Mouse (Mus musculus) intestine, embryonic 14.5 days (tissue): ENCODE measurements at regions not wholly inside any gene's neighbourhood (a gene's known extent, or its start where the extent isn't known, plus 50 kb on each side); places are given as distances from the start of the nearest gene placed in this dataset.

Experiments
- ATAC-seq: fragments of 200-750 bp; cut with Nextera tagmentation; replicated peaks from 2 replicates; pipeline ENCODE4 v1.8.0; 2017; ENCODE audit warnings: low read depth, moderate number of reproducible peaks, moderate TSS enrichment, moderate library complexity; ENCODE audit not compliant: low FRiP score, low TSS enrichment
- DNase-seq: peaks from one replicate; pipeline ENCODE4 v3.0.0-alpha.2; 2018; ENCODE audit warnings: low spot score
- H3K27ac ChIP-seq: fragments of 300-500 bp; sonication (generic); 2 replicates; pipeline ENCODE4 v1.5.1; 2014; ENCODE audit warnings: low read depth, mild to moderate bottlenecking, control low read depth
- H3K27me3 ChIP-seq: fragments of 300-500 bp; sonication (generic); replicated peaks from 2 replicates; pipeline ENCODE4 v1.6.1; 2014; ENCODE audit warnings: low read length, control low read depth; ENCODE audit not compliant: control insufficient read depth, insufficient read depth
- H3K36me3 ChIP-seq: fragments of 300-500 bp; sonication (generic); 2 replicates; pipeline ENCODE4 v1.6.1; 2014; ENCODE audit warnings: low read length, control low read depth; ENCODE audit not compliant: control insufficient read depth, insufficient read depth
- H3K4me1 ChIP-seq: fragments of 300-500 bp; sonication (generic); replicated peaks from 2 replicates; pipeline ENCODE4 v1.6.1; 2014; ENCODE audit warnings: low read length, control low read depth, mixed read lengths; ENCODE audit not compliant: control insufficient read depth, insufficient read depth
- H3K4me2 ChIP-seq: fragments of 300-500 bp; sonication (generic); 2 replicates; pipeline ENCODE4 v1.6.1; 2014; ENCODE audit warnings: low read length
- H3K4me3 ChIP-seq: fragments of 300-500 bp; sonication (generic); 2 replicates; pipeline ENCODE4 v1.5.1; 2014; ENCODE audit warnings: low read depth, low read length, control low read depth, mixed read lengths
- H3K9ac ChIP-seq: fragments of 300-500 bp; sonication (generic); 2 replicates; pipeline ENCODE4 v1.6.1; 2014; ENCODE audit warnings: mild to moderate bottlenecking, low read length
- H3K9me3 ChIP-seq: fragments of 300-500 bp; sonication (generic); 2 replicates; pipeline ENCODE4 v1.6.1; 2016; ENCODE audit warnings: low read length, control low read depth; ENCODE audit not compliant: control insufficient read depth
- WGBS: fragments of 180-500 bp; shearing (Covaris S2); extraction: QIAGEN DNeasy Blood & Tissue Kit; methylation state at CpG from one replicate; pipeline ENCODE4 v1.1.7; 2014; 5-methylcytosine and 5-hydroxymethylcytosine counted together

- no peak overlapping the region for H3K9ac ChIP-seq
- no peaks in the 10 kb centered on the region for H3K9me3 ChIP-seq
- no peak overlapping the region for H3K27ac ChIP-seq
- peaks cover 25% of the 10 kb centered on the region for H3K4me1 ChIP-seq
- ATAC-seq = 0 out of 2 replicates have a peak, but pooled peaks have one; percentile 15
- no peaks in the 10 kb centered on the region for H3K27me3 ChIP-seq
- WGBS = 30% methylated on average over 6 of the region's 6 CpGs
- H3K36me3 ChIP-seq = no peaks in the 10 kb centered on the region
- H3K4me3 ChIP-seq = no peak overlapping the region
- no peak for DNase-seq
- H3K4me2 ChIP-seq = no peak overlapping the region
Observed at GRCm38 (mm10) chr14:76791811-76792571, 235.3 kb upstream of the Serp2 start.

GRCm38 (mm10) chr14:76789376-76789775 is 232.7 kb upstream of the Serp2 start:
- DNase-seq (no peak), ATAC-seq (no peak)
- no peaks in the 10 kb centered on the region for H3K27me3 ChIP-seq
- H3K9me3 ChIP-seq = no peaks in the 10 kb centered on the region
- H3K36me3 ChIP-seq = no peaks in the 10 kb centered on the region
- 62% methylated on average over 7 of the region's 7 CpGs for WGBS
- H3K4me1 ChIP-seq = peaks cover 25% of the 10 kb centered on the region
- no peak overlapping the region for H3K4me2 ChIP-seq
- H3K4me3 ChIP-seq = no peak overlapping the region
- no peak overlapping the region for H3K9ac ChIP-seq
- H3K27ac ChIP-seq = no peak overlapping the region

- ATAC-seq (no peak), DNase-seq (no peak)
- H3K27me3 ChIP-seq = no peaks in the 10 kb centered on the region
- H3K9ac ChIP-seq = no peak overlapping the region
- H3K9me3 ChIP-seq = no peaks in the 10 kb centered on the region
- no peaks in the 10 kb centered on the region for H3K36me3 ChIP-seq
- no peak overlapping the region for H3K4me2 ChIP-seq
- H3K4me3 ChIP-seq = no peak overlapping the region
- WGBS = 79% methylated on average over 6 of the region's 6 CpGs
- H3K27ac ChIP-seq = no peak overlapping the region
- H3K4me1 ChIP-seq = peaks cover 22% of the 10 kb centered on the region
Observed at GRCm38 (mm10) chr14:76787601-76788000, 230.9 kb upstream of the Serp2 start.

- no peak overlapping the region for H3K9ac ChIP-seq
- H3K36me3 ChIP-seq = no peaks in the 10 kb centered on the region
- ATAC-seq (0 out of 2 replicates have a peak, but pooled peaks have one; percentile 23), DNase-seq (no peak)
- H3K4me3 ChIP-seq = no peak overlapping the region
- H3K27ac ChIP-seq = no peak overlapping the region
- no peaks in the 10 kb centered on the region for H3K9me3 ChIP-seq
- WGBS = 71% methylated on average over 4 of the region's 4 CpGs
- no peaks in the 10 kb centered on the region for H3K27me3 ChIP-seq
- peaks cover 8% of the 10 kb centered on the region; the same call in 1 of the 2 replicates for H3K4me1 ChIP-seq
- H3K4me2 ChIP-seq = no peak overlapping the region
Observed at GRCm38 (mm10) chr14:76786214-76786613, 229.5 kb upstream of the Serp2 start.

- H3K4me1 ChIP-seq = peaks cover 6% of the 10 kb centered on the region
- H3K27me3 ChIP-seq = no peaks in the 10 kb centered on the region
- no peak overlapping the region for H3K9ac ChIP-seq
- no peak overlapping the region for H3K4me3 ChIP-seq
- H3K9me3 ChIP-seq = no peaks in the 10 kb centered on the region
- DNase-seq (no peak), ATAC-seq (no peak)
- WGBS = 40% methylated on average over 3 of the region's 3 CpGs
- H3K36me3 ChIP-seq = no peaks in the 10 kb centered on the region
- no peak overlapping the region for H3K27ac ChIP-seq
- no peak overlapping the region for H3K4me2 ChIP-seq
Observed at GRCm38 (mm10) chr14:76781524-76781880, 224.8 kb upstream of the Serp2 start.

- Histone ChIP-seq H3K36me3 (no peaks in the 10 kb centered on the region), H3K27ac (no peak overlapping the region), H3K9me3 (no peaks in the 10 kb centered on the region), H3K27me3 (no peaks in the 10 kb centered on the region), H3K9ac (no peak overlapping the region), H3K4me2 (no peak overlapping the region), H3K4me1 (peaks cover 6% of the 10 kb centered on the region), H3K4me3 (no peak overlapping the region)
- 54% methylated on average over 14 of the region's 14 CpGs for WGBS
- ATAC-seq (no peak), DNase-seq (no peak)
Observed at GRCm38 (mm10) chr14:76780572-76781523, 224.2 kb upstream of the Serp2 start.

- ATAC-seq (no peak), DNase-seq (no peak)
- Histone ChIP-seq H3K4me2 (no peak overlapping the region), H3K4me3 (no peak overlapping the region), H3K4me1 (peaks cover 6% of the 10 kb centered on the region), H3K36me3 (no peaks in the 10 kb centered on the region), H3K27me3 (no peaks in the 10 kb centered on the region), H3K27ac (no peak overlapping the region), H3K9me3 (no peaks in the 10 kb centered on the region), H3K9ac (no peak overlapping the region)
- WGBS = 41% methylated on average over 9 of the region's 9 CpGs
Observed at GRCm38 (mm10) chr14:76778541-76779399, 222.1 kb upstream of the Serp2 start.

- Histone ChIP-seq H3K4me2 (no peak overlapping the region), H3K9ac (no peak overlapping the region), H3K4me1 (peaks cover 6% of the 10 kb centered on the region), H3K9me3 (no peaks in the 10 kb centered on the region), H3K4me3 (no peak overlapping the region), H3K27ac (no peak overlapping the region), H3K36me3 (no peaks in the 10 kb centered on the region), H3K27me3 (no peaks in the 10 kb centered on the region)
- 42% methylated on average over 3 of the region's 3 CpGs for WGBS
- ATAC-seq (no peak), DNase-seq (no peak)
Observed at GRCm38 (mm10) chr14:76775387-76775924, 218.8 kb upstream of the Serp2 start.
